Mouse (Mus musculus) activated CD4-positive, CD25-positive, alpha-beta regulatory T cell, adult 4 months (primary cell): ENCODE data around the gene Tmem81. TPM values are rescaled to one million over a fixed set of nuclear protein-coding genes. Genes with fewer than 3 reads are reported as not detected.

ENCODE experiments used
- polyA plus RNA-seq, 2 experiments: library from polyadenylated mRNA; unstranded; fragments of 100-300 nt; shearing (Covaris generic); gene quantifications; one replicate each; pipeline ENCODE4 v1.2.1; 2017

Gene Tmem81
- polyA plus RNA-seq, 2 experiments from 2014 or later = 3.2 to 6.5 TPM

Other genes with a start within 250 kb of the Tmem81 start
- gene Klhdc8a, start 207.6 kb upstream of the Tmem81 start, polyA plus RNA-seq = not detected
- gene Nuak2, start 190.1 kb upstream of the Tmem81 start, polyA plus RNA-seq = 1 to 10 TPM; 2.0 TPM
- gene Tmcc2, start 114.9 kb upstream of the Tmem81 start, polyA plus RNA-seq = 1 to 10 TPM in 1 of 2 experiments, under 1 TPM in 1; 0.54 to 1.6 TPM
- gene Dstyk, start 88.7 kb upstream of the Tmem81 start, polyA plus RNA-seq = 1 to 10 TPM; 4.0 to 4.3 TPM
- 10 to 100 TPM; 29.0 to 30.0 TPM for gene Rbbp5, start 28.9 kb upstream of the Tmem81 start, polyA plus RNA-seq
- not detected for gene Cntn2, start 37.0 kb downstream of the Tmem81 start, polyA plus RNA-seq
- gene Nfasc, start 235.6 kb downstream of the Tmem81 start, polyA plus RNA-seq = not detected